Mouse (Mus musculus): ENCODE measurements around the gene Trak2. TPM values are rescaled to one million over a fixed set of nuclear protein-coding genes. Genes with fewer than 3 reads are reported as not detected.
A peak's percentile ranks its signal among the peaks of the same experiment; 100 is the strongest.
"Not testable (repeated sequence)": the region's sequence is repeated elsewhere in the genome, so short reads cannot be mapped to it uniquely, and the experiment has no call there.

Gene Trak2
- polyA plus RNA-seq, 1 experiment from 2014 or later, result 15.1 TPM

DNA sequence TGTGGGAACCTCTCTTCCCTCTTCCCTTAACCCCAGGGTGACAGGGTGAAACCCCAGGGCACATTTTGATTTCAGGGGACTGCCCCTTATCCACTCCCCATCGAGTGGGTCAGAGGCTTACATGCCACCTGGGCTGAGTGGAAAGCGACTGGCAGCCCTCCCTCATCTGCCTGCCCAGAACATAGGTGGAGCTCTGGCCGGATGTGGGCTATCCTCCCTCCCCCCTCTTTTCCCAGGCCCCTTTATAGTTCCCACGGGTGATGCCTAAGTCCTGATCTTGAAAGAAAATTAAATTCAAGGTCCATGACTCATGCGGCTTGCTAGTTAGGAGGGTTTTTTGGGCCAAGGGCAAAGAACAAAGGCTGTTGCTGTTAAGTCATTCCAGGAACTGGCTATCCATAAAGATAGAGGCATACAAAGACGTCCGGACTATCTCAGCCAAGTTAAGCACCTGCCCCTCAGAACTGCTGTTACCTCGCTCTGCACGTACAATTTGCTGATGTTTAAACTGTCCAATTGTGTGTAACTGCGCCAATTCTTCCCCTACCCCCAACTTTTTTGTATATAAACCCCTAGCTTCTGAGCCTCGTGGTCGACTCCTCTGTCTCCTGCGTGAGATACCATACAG lies 113.4 kb downstream of the Trak2 start:
- WGBS, result 64% methylated on average over 13 of the region's 13 CpGs
- H3K9me3 ChIP-seq; H3K4me1 ChIP-seq; H3K4me2 ChIP-seq; H3K9ac ChIP-seq; H3K4me3 ChIP-seq (replicated peaks); H3K27me3 ChIP-seq (replicated peaks); H3K36me3 ChIP-seq: not testable (repeated sequence)
- peak; percentile 76 for ATAC-seq (ENCODE audit: insufficient read depth, low FRiP score, low read depth)
- peak overlapping the region; percentile 11; the same call in 1 of the 2 replicates for H3K27ac ChIP-seq

DNA sequence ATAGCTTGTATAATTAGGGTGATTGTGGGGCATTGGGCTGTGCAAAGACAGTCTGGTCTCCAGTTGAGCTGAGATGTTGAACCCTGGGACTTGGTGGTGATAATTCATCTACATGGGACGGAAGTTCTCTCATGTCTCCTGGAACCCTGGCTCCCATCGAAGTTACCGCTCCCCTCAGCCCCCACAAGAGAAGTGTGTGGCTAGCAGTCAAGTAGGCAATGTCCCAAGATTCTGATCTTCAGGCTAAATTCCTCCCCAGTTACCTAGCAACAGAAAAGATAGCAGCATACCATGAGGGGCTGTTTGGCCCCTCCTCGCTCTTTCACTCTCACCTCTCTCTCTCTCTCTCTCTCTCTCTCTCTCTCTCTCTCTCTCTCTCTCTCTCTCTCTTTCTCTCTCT lies 114.1 kb downstream of the Trak2 start:
- H3K4me1 ChIP-seq; H3K9me3 ChIP-seq; H3K36me3 ChIP-seq; H3K9ac ChIP-seq; ATAC-seq (ENCODE audit: insufficient read depth, low FRiP score, low read depth); H3K4me2 ChIP-seq; H3K27ac ChIP-seq; H3K27me3 ChIP-seq (replicated peaks); H3K4me3 ChIP-seq (replicated peaks): not testable (repeated sequence)
- 60% methylated on average over 4 of the region's 4 CpGs for WGBS

DNA sequence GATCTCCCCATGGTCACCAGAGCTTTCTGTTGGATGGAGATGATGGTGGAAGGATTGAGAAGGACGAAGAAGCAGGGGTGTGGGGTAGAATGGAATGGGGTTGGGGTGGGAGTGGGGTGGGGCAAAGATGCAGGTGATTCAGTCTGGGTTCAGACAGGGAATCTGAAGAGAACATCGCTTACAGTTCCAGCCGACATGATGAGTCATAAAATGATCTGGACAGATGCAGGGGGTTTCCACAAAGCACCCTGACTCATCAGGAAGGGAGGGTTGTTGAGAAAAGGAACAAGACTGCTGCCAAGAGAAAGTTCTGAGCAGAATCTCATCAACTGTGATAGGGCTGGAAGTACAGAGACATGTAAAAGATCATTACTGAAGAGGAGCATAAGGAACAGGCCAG lies 116.4 kb downstream of the Trak2 start:
- H3K4me1 ChIP-seq; H3K9me3 ChIP-seq; H3K9ac ChIP-seq; H3K27ac ChIP-seq; ATAC-seq (ENCODE audit: insufficient read depth, low FRiP score, low read depth); H3K36me3 ChIP-seq; H3K4me2 ChIP-seq; H3K27me3 ChIP-seq (replicated peaks); H3K4me3 ChIP-seq (replicated peaks): not testable (repeated sequence)
- 80% methylated on average over 3 of the region's 3 CpGs for WGBS

Other genes starting within 250 kb of the Trak2 start
- gene Casp8, start 178.1 kb downstream of the Trak2 start, polyA plus RNA-seq (2015; fragmentation: Nextera tagmentation; extraction: Ambion mirVana), result 41.8 and 45.1 TPM in 2 replicates
- 24.6 and 26.9 TPM in 2 replicates for gene Stradb, start 92 bp upstream of the Trak2 start, polyA plus RNA-seq (2015; fragmentation: Nextera tagmentation; extraction: Ambion mirVana)
- not detected in 2 replicates for gene C2cd6, start 121.5 kb upstream of the Trak2 start, polyA plus RNA-seq (2015; fragmentation: Nextera tagmentation; extraction: Ambion mirVana)
- gene Tmem237, start 147.0 kb upstream of the Trak2 start, polyA plus RNA-seq (2015; fragmentation: Nextera tagmentation; extraction: Ambion mirVana), result 32.3 and 33.9 TPM in 2 replicates
- gene Mpp4, start 190.0 kb upstream of the Trak2 start, polyA plus RNA-seq (2015; fragmentation: Nextera tagmentation; extraction: Ambion mirVana), result 0.19 and 0.50 TPM in 2 replicates